Mouse (Mus musculus) embryonic facial prominence, embryonic 11.5 days (tissue): ENCODE data around the gene Cntd1. TPM values are rescaled to one million over a fixed set of nuclear protein-coding genes. Genes with fewer than 3 reads are reported as not detected.

Experiments
- ATAC-seq: fragments of 200-750 bp; cut with Nextera tagmentation; replicated peaks from 2 replicates; pipeline ENCODE4 v1.8.0; 2017; ENCODE audit warnings: low read depth; ENCODE audit not compliant: insufficient number of reproducible peaks, low FRiP score, low TSS enrichment
- DNase-seq: peaks from one replicate; pipeline ENCODE4 v3.0.0-alpha.2; 2015; ENCODE audit warnings: low spot score
- H3K27ac ChIP-seq: fragments of 300-500 bp; sonication (generic); replicated peaks from 2 replicates; pipeline ENCODE4 v1.5.1; 2014; ENCODE audit warnings: mild to moderate bottlenecking, low read depth, low read length, control low read depth
- H3K27me3 ChIP-seq: fragments of 300-500 bp; sonication (generic); 2 replicates; pipeline ENCODE4 v1.6.1; 2014; ENCODE audit warnings: mild to moderate bottlenecking, low read length, moderate library complexity, mixed read lengths; ENCODE audit not compliant: control insufficient read depth, insufficient read depth
- H3K36me3 ChIP-seq: fragments of 300-500 bp; sonication (generic); replicated peaks from 2 replicates; pipeline ENCODE4 v1.6.1; 2014; ENCODE audit warnings: low read depth, mild to moderate bottlenecking, low read length, moderate library complexity, mixed read lengths; ENCODE audit not compliant: control insufficient read depth, insufficient read depth
- H3K4me1 ChIP-seq: fragments of 300-500 bp; sonication (generic); 2 replicates; pipeline ENCODE4 v1.6.1; 2014; ENCODE audit warnings: low read length, mixed read lengths; ENCODE audit not compliant: control insufficient read depth, insufficient read depth
- H3K4me2 ChIP-seq: fragments of 300-500 bp; sonication (generic); 2 replicates; pipeline ENCODE4 v1.6.1; 2014; ENCODE audit warnings: low read depth, mild to moderate bottlenecking, control low read depth, low read length, moderate library complexity
- H3K4me3 ChIP-seq: fragments of 300-500 bp; sonication (generic); 2 replicates; pipeline ENCODE4 v1.5.1; 2014; ENCODE audit warnings: low read depth, low read length, control low read depth
- H3K9ac ChIP-seq: fragments of 300-500 bp; sonication (generic); replicated peaks from 2 replicates; pipeline ENCODE4 v1.6.1; 2014; ENCODE audit warnings: mild to moderate bottlenecking, control low read depth, low read length
- H3K9me3 ChIP-seq: fragments of 300-500 bp; sonication (generic); replicated peaks from 2 replicates; pipeline ENCODE4 v1.6.1; 2016; ENCODE audit warnings: mild to moderate bottlenecking, low read length, inconsistent platforms, mixed read lengths; ENCODE audit not compliant: control insufficient read depth
- WGBS: fragments of 180-500 bp; shearing (Covaris S2); extraction: QIAGEN DNeasy Blood & Tissue Kit; methylation state at CpG from one replicate; pipeline ENCODE4 v1.1.7; 2014; 5-methylcytosine and 5-hydroxymethylcytosine counted together
- polyA plus RNA-seq: library from polyadenylated mRNA; unstranded; fragments of >200 nt; fragmentation: Nextera tagmentation; extraction: Ambion mirVana; gene quantifications from 2 replicates; pipeline ENCODE4 v1.2.1, GENCODE M21; 2014

Gene Cntd1
- polyA plus RNA-seq, 1 experiment from 2014 or later: 1.6 TPM

DNA sequence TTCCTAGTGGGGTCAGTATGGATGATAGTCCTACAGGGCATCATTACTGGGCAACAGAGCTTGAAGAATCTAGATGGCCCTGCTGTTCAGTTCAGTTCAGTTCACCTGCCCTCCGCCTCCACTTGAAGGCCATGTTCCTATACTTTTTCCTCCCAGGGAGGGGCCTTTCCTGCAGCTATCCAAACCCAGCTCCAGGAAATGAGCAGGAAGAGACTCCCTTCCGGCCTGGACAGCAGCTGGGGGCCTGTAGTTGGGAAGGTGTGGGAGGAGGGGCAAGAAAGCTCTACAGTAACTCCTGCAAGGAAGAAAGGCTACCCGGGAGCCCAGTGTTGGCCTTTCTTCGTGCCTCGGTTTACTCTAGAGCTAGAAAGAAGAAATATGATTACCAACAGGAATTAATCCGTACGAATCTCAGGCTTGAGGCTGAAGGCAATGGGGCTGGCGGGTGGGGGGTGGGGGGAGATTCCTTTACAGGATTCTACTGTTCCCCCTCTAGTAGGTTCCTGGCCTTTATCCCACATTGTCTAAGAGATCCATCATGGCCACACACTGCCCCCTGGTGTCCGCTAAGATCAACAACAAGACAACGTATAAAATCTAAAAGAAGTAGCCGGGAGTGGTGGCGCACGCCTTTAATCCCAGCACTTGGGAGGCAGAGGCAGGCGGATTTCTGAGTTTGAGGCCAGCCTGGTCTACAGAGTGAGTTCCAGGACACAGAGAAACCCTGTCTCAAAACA is 30.4 kb upstream of the Cntd1 start:
- H3K4me1 ChIP-seq: peaks cover 3% of the 10 kb centered on the region; the same call in 1 of the 2 replicates
- peak; percentile 77 for DNase-seq
- no peak overlapping the region for H3K9ac ChIP-seq
- WGBS: 30% methylated on average over 14 of the region's 14 CpGs
- H3K36me3 ChIP-seq: no peaks in the 10 kb centered on the region
- no peaks in the 10 kb centered on the region for H3K9me3 ChIP-seq
- no peak overlapping the region for H3K27ac ChIP-seq
- no peak overlapping the region for H3K4me2 ChIP-seq
- peaks cover 7% of the 10 kb centered on the region; the same call in 1 of the 2 replicates for H3K27me3 ChIP-seq
- no peak for ATAC-seq
- no peak overlapping the region for H3K4me3 ChIP-seq

DNA sequence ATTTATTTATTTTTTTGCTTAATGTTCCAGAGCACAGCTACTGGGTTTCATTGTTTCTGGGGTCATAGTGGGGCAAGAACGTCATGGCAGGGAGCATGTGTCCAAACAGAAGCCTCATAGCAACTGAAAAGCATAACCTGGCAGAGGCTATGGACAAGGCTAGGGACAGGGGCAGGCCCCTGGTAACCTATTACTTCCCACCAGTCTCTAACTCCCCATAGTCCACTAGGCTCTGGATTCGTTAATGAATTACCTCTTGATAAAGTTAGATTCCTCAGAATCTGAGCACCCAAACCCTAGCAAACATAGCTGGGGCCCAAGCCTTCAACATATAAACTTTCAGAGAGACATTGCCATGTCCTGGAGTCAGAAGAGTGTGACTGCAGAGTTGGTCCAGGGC is 27.8 kb upstream of the Cntd1 start:
- no peak for ATAC-seq
- no peak overlapping the region for H3K4me3 ChIP-seq
- H3K27ac ChIP-seq: no peak overlapping the region
- no peaks in the 10 kb centered on the region for H3K9me3 ChIP-seq
- DNase-seq: no peak
- no peaks in the 10 kb centered on the region for H3K36me3 ChIP-seq
- H3K4me2 ChIP-seq: no peak overlapping the region
- H3K27me3 ChIP-seq: peaks cover 7% of the 10 kb centered on the region; the same call in 1 of the 2 replicates
- 69% methylated on average over 2 of the region's 2 CpGs for WGBS
- no peaks in the 10 kb centered on the region; the same call in 1 of the 2 replicates for H3K4me1 ChIP-seq
- no peak overlapping the region for H3K9ac ChIP-seq

DNA sequence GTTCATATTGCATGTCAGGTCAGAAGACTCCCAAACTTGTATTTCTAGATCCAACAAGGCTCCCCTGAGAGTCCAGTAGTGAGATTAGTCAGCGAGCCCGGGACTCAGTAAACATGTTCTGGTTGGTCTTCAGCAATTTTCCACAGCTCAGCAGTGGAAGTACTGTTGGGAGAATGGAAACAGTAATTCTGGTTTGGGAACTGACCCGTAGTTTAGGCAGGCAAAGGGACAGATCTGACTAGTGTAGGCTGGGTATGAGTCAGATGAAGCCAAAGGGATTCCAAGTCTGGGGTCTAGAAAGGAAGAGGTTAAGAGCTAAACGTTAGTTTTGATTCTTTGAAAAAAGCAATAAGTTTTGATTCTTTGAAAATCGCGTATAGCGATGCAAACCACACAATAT is 25.9 kb upstream of the Cntd1 start:
- peak overlapping the region; percentile 95 for H3K9ac ChIP-seq
- no peaks in the 10 kb centered on the region for H3K36me3 ChIP-seq
- H3K4me2 ChIP-seq: peak overlapping the region; percentile 86
- H3K9me3 ChIP-seq: no peaks in the 10 kb centered on the region
- WGBS: 16% methylated on average over 7 of the region's 7 CpGs
- peak overlapping the region; percentile 86 for H3K4me3 ChIP-seq
- no peaks in the 10 kb centered on the region; the same call in 1 of the 2 replicates for H3K27me3 ChIP-seq
- ATAC-seq: no peak
- H3K27ac ChIP-seq: peak overlapping the region; percentile 86
- H3K4me1 ChIP-seq: no peaks in the 10 kb centered on the region
- DNase-seq: no peak

DNA sequence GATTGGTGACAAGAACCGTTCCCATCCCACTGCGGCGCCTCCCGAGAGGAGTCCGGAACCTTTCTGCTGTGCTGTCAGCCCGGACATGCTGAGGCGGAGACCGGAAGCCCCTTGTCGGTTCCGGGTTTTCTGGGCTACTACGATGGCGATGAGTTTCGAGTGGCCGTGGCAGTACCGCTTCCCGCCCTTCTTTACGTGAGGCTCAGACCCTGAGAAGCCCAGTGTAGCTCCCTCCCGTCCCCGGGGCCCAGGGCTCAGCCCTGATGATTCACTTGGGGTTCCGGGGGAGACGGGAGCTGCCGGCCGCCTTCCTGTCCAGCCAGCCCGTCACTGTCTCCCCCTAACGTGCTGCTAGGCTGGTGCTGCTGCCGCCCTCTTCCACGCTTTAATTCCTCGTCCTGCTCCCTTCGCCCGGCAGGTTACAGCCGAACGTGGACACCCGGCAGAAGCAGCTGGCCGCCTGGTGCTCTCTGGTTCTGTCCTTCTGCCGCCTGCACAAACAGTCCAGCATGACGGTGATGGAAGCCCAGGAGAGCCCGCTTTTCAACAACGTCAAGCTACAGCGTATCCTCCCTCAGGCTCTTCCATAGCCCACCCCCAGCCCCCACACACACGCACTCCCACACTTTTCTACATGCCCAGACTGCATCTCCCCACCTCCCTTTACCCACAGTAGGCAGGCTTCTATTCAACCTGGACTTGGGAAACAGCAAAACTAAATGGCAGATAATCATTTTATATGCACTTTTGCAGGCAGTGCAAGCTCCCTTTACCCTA is 25.0 kb upstream of the Cntd1 start, which contains the start of gene Vps25:
TSS of gene Vps25 (plus strand) at position 95 of the 777 bp plus-strand sequence.
- WGBS: 0% methylated on average over 40 of the region's 40 CpGs
- no peaks in the 10 kb centered on the region for H3K36me3 ChIP-seq
- ATAC-seq: peak; percentile 84

DNA sequence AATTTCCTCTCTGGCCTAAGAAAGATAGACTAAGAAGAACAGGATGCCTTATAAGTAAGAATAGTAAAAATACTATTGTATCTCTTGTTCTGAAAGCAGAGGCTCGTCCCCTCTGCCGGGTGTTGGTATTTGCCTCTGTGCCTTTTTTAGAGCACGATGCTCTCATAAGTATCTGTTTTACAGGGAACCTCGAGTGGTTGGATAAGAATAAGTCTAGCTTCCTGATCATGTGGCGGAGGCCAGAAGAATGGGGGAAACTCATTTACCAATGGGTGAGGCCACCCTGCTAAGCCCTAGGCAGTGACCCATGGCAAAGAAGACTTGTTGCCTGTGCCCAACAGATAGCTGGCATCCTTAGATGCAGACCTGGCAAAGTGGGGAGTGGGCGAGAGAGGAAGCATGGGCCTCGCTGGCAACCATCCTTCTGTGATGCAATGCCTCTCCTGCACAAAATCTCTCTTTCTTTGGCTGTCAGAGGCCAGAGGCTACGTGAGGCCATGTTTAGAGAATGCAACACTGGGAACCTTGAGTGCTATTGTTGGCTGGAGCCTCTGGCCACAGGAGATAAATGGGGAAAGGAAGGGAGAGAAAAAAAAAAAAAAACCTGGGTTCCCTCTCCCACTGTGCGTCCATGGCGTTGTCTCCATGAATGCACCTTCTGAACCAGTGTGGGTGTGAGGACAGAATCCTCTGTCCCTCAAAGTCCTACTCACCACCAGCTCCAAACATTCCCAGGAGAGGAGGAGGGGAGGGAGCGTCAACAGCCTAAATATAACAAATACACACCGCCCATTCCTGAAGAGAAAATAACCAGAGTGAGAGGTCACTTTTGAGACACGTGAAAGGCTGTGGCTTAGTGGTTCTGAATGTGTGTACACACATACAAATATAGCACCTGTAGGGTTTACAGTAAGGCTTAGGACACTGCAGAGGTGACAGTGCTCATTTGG is 22.7 kb upstream of the Cntd1 start:
- Histone ChIP-seq H3K9ac (no peak overlapping the region), H3K4me2 (no peak overlapping the region), H3K27me3 (no peaks in the 10 kb centered on the region), H3K4me1 (peaks cover 8% of the 10 kb centered on the region; the same call in 1 of the 2 replicates), H3K9me3 (no peaks in the 10 kb centered on the region), H3K4me3 (no peak overlapping the region), H3K36me3 (no peaks in the 10 kb centered on the region), H3K27ac (no peak overlapping the region)
- ATAC-seq (no peak), DNase-seq (no peak)
- 90% methylated on average over 13 of the region's 13 CpGs for WGBS

More for the DNA sequence above, 25.0 kb upstream of the Cntd1 start, which contains the start of gene Vps25:
- H3K27me3 ChIP-seq: no peaks in the 10 kb centered on the region
- H3K9me3 ChIP-seq: no peaks in the 10 kb centered on the region
- peak within 1 kb of the TSS; percentile 86 for H3K4me3 ChIP-seq
- H3K9ac ChIP-seq: peak within 1 kb of the TSS; percentile 95
- H3K27ac ChIP-seq: peak within 1 kb of the TSS; percentile 86
- DNase-seq: peak; percentile 91
- peak within 1 kb of the TSS; percentile 86 for H3K4me2 ChIP-seq
- no peaks in the 10 kb centered on the region for H3K4me1 ChIP-seq

DNA sequence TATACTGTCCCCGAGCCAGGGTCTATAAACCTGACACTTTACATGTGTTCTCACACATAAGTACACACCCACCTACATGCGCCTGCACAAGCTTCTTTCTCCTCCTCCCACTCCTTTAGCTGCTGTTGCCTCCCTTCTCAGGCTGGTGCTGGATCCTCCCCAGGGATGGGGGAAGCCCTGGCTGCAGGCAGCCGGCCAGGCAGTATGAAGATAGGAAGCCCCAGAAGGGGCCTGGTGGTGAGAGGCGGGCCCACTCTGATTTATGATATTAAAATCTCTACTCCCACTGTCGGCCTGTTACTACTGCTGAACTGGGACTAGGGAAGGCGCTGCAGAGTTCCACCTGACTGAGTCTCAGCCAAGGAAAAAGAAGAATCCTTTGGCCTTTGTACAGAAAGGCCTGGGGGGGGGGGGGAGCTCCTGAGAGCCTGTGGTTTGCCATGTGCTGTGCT is 19.5 kb upstream of the Cntd1 start:
- Histone ChIP-seq H3K4me2 (peak overlapping the region; percentile 30), H3K9me3 (no peaks in the 10 kb centered on the region), H3K4me1 (peaks cover 17% of the 10 kb centered on the region), H3K9ac (peak overlapping the region; percentile 13; the same call in 1 of the 2 replicates), H3K27ac (no peak overlapping the region; the same call in 1 of the 2 replicates), H3K36me3 (no peaks in the 10 kb centered on the region), H3K27me3 (peaks cover 23% of the 10 kb centered on the region), H3K4me3 (no peak overlapping the region)
- ATAC-seq (no peak), DNase-seq (no peak)
- 51% methylated on average over 6 of the region's 6 CpGs for WGBS

DNA sequence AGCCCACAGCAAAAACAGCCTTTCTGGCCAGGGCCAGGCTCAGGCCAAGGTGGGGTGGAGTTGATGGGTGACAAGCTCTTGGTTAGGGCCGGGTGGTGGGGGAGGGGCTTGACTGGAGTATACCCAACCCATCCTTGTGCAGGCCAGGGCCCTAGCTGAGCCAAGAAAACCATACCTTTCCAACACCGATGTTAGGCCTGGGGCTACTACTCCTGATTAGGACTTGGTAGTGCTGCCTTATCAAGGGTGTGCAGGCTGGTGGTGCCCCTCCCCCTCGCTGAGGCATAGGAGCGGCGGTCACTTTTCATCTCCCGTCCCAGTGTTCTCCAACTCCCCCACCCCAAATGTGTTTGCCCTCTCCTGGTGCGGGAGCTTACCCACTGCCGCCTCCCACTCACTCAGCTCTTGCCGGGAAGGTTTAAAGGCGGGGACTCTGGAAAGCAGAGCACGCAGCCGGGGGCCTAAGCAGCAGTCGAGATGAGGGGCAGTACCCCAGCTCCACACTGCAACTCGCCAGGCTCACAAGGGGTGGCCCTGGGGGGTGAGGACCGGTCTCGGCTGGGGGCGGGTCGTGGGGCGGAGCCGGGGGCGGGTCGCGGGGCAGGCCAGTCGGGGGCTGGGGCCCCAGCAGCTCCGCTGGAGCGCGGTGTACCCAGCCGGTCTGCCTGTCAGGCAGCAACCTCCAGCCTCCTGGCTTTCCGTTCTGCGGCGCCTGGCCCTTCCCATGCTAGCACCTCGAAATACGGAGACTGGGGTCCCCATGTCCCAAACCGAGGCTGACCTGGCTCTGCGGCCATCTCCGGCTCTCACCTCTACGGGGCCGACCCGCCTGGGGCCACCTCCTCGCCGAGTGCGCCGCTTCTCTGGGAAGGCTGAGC is 18.6 kb upstream of the Cntd1 start, which contains the start of gene Wnk4:
TSS of gene Wnk4 (plus strand) at position 620 of the 878 bp plus-strand sequence.
- Histone ChIP-seq H3K36me3 (no peaks in the 10 kb centered on the region), H3K4me1 (peaks cover 22% of the 10 kb centered on the region), H3K9me3 (no peaks in the 10 kb centered on the region), H3K4me2 (peak within 1 kb of the TSS; percentile 96), H3K27me3 (peaks cover 30% of the 10 kb centered on the region), H3K9ac (peak within 1 kb of the TSS; percentile 70), H3K4me3 (peak within 1 kb of the TSS; percentile 46), H3K27ac (peak within 1 kb of the TSS; percentile 29)
- peak; percentile 76 for DNase-seq
- peak; percentile 84 for ATAC-seq
- under 1% methylated on average over 43 of the region's 43 CpGs for WGBS
